Mouse (Mus musculus): ENCODE results near the gene Tpst1. TPM values are rescaled to one million over a fixed set of nuclear protein-coding genes. Genes with fewer than 3 reads are reported as not detected.

Gene Tpst1
- total and polyA plus RNA-seq, 3 experiments = 31.7 to 32.3 TPM; not detected in 1

DNA sequence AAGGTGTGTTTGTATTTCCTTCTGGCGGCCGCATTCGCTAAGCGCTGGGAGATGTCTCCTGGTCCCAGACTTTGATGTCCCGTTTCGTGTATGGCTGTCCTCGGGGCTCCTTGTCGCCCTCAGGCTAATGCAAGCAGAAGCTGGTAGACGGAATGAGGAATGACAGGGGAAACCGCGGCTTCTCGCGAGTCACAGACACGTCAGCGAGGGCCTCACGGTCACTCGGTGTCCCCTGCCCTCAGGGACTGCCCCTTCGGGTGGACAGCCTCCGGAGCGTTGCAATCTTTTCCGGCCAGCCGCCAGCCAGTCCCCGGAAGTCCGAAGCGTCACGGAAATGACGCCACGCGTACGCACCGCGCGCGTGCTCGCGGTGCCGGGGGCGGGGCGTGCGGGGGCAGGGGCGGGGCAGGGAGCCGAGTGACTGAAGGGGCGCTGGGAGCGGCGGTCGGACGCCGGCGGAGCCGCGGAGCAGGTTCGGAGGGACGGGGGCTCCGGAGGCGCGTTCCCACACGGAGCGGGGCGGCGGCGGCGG, 98.4 kb downstream of the Tpst1 start, which contains the start of gene Rabgef1:
Rabgef1 (plus strand) TSS at position 376 of the 532 bp plus-strand sequence.
- TF ChIP-seq HCFC1 (IDR thresholded peaks at IDR 0.05; ENCODE audit: low read depth, low read length) = peak; percentile 80
- TF ChIP-seq MAZ (IDR thresholded peaks at IDR 0.05; ENCODE audit: low read depth, low read length) = no peak; the same call in 1 of the 2 replicates
- peak; percentile 86 to 92 for TF ChIP-seq POLR2A (IDR thresholded peaks at IDR 0.05; ENCODE audit: control insufficient read depth in 1 of 2, insufficient read depth in 1 of 2, low read depth in 1 of 2, low read length in 2 of 2, poor library complexity in 1 of 2)
- TF ChIP-seq CTCF (IDR thresholded peaks at IDR 0.05 in 2 of 3, conservative IDR thresholded peaks at IDR 0.05 in 1 of 3; ENCODE audit: control insufficient read depth in 1 of 3, insufficient read depth in 1 of 3, low read depth in 2 of 3, low read length in 3 of 3, poor library complexity in 1 of 3, severe bottlenecking in 1 of 3) = 0 out of 6 replicates have a peak, but pooled peaks of 1 of the 3 experiments have one; percentile 0
- TF ChIP-seq POLR2AphosphoS2 (IDR thresholded peaks at IDR 0.05; ENCODE audit: low read length) = peak; percentile 81
- no peak for TF ChIP-seq ZMIZ1 (IDR thresholded peaks at IDR 0.05; ENCODE audit: low read depth, low read length)
- no peak for TF ChIP-seq RAD21 (IDR thresholded peaks at IDR 0.05; ENCODE audit: low read depth, low read length)
- peak; percentile 61 for TF ChIP-seq NRF1 (IDR thresholded peaks at IDR 0.05; ENCODE audit: insufficient read depth, low read depth, low read length, poor library complexity, severe bottlenecking)
- peak; percentile 32; the same call in 1 of the 2 replicates for TF ChIP-seq TCF12 (IDR thresholded peaks at IDR 0.05; ENCODE audit: low read depth, low read length)
- TF ChIP-seq MXI1 (IDR thresholded peaks at IDR 0.05; ENCODE audit: low read depth, low read length) = no peak
- TF ChIP-seq NELFE (IDR thresholded peaks at IDR 0.05; ENCODE audit: low read depth, low read length) = peak; percentile 86
- no peak for TF ChIP-seq USF2 (IDR thresholded peaks at IDR 0.05; ENCODE audit: borderline replicate concordance in 1 of 2, insufficient read depth in 1 of 2, low read depth in 1 of 2, low read length in 2 of 2)
- TF ChIP-seq GATA1 (IDR thresholded peaks at IDR 0.05; ENCODE audit: low read depth, low read length) = no peak
- TF ChIP-seq CHD2 (IDR thresholded peaks at IDR 0.05; ENCODE audit: low read length) = no peak
- TF ChIP-seq ELF1 (IDR thresholded peaks at IDR 0.05; ENCODE audit: low read depth, low read length) = peak; percentile 82
- TF ChIP-seq TBP (IDR thresholded peaks at IDR 0.05; ENCODE audit: low read depth, low read length) = no peak
- no peak for TF ChIP-seq BHLHE40 (IDR thresholded peaks at IDR 0.05; ENCODE audit: borderline replicate concordance, low read depth, low read length)
- TF ChIP-seq ZNF384 (IDR thresholded peaks at IDR 0.05; ENCODE audit: low read depth, low read length) = no peak
- TF ChIP-seq MYC (IDR thresholded peaks at IDR 0.05; ENCODE audit: low read depth, low read length) = no peak
- no peak for TF ChIP-seq MEF2A (IDR thresholded peaks at IDR 0.05; ENCODE audit: extremely low read depth, insufficient replicate concordance, low read depth, low read length, poor library complexity, severe bottlenecking)
- TF ChIP-seq ZC3H11A (IDR thresholded peaks at IDR 0.05; ENCODE audit: low read depth, low read length) = no peak
- no peak for TF ChIP-seq JUND (IDR thresholded peaks at IDR 0.05; ENCODE audit: low read depth, low read length)
- TF ChIP-seq TAL1 (IDR thresholded peaks at IDR 0.05; ENCODE audit: low read length) = peak; percentile 1; the same call in 1 of the 2 replicates
- Histone ChIP-seq H3K4me1 (ENCODE audit: control insufficient read depth in 1 of 2, insufficient read depth in 2 of 2, low read length in 2 of 2) (peaks cover 27 to 47% of the 10 kb centered on the region in 2 experiments), H3K4me3 (ENCODE audit: control insufficient read depth in 1 of 2, insufficient read depth in 1 of 2, low read depth in 2 of 2, low read length in 2 of 2) (peak within 1 kb of the TSS; percentile 78 to 98), H3K27ac (ENCODE audit: control insufficient read depth, low read depth, low read length) (peak within 1 kb of the TSS; percentile 99), H3K36me3 (ENCODE audit: control insufficient read depth in 1 of 2, insufficient read depth in 2 of 2, low read length in 2 of 2) (peaks cover 0 to 47% of the 10 kb centered on the region in 2 experiments; a peak in 2 of 4 replicates), H3K79me2 (ENCODE audit: control insufficient read depth, insufficient read depth, low read length, poor library complexity) (peaks cover 46% of the 10 kb centered on the region), H3K9me3 (replicated peaks; ENCODE audit: insufficient read depth, low read length) (no peaks in the 10 kb centered on the region), H3K9ac (ENCODE audit: control insufficient read depth, low read depth, low read length, poor library complexity, severe bottlenecking) (peak within 1 kb of the TSS; percentile 97), H3K27me3 (ENCODE audit: control insufficient read depth in 1 of 2, insufficient read depth in 2 of 2, low read length in 2 of 2) (no peaks in the 10 kb centered on the region)
- peak; percentile 91 for DNase-seq (ENCODE audit: low read depth, low spot score)

All from MEL (cell line).